Mouse (Mus musculus): ENCODE results near the gene Aldh16a1. TPM values are rescaled to one million over a fixed set of nuclear protein-coding genes. Genes with fewer than 3 reads are reported as not detected.
"Not testable (repeated sequence)": the region's sequence is repeated elsewhere in the genome, so short reads cannot be mapped to it uniquely, and the experiment has no call there.

Aldh16a1 gene
- total RNA-seq, 2 experiments from 2014 or later: 10.3 to 12.7 TPM

DNA sequence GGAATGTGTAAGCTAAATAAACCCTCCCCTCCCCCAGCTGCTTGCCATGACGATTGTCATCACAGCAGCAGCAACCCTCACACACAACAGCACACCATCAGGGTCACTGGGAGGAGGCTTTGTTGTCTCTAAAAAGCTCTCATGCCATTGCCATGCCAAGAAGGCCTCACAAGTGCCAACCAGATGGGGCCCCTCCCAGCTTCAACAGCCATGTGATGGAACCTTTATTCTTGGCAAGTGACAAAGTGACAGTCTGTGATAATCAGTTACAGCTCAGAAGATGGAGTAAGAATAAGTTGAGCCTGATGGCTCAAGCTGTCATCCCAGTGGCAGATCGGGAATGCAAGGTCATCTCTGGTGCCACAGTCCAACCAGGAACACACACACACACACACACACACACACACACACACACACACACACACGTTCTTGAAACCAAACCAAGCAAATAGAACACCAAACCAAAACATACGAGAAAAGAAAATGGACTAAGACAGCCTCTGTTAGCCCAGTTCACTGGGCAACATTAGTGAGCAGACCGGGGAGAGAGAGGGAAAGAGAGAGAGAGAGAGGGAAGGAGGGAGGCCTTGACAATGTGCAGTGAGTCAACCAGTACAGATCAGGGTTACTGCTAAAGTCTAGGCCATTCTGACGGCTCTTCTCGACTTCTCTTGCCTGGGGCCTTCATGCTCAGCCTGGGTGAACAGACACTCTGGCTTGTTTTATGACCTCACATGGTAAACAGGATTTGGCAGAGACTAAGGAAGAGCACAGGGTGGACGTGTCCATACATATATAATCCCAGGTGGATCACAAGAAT lies 14.3 kb downstream of the Aldh16a1 start:
- ATAC-seq (replicated peaks; ENCODE audit: low FRiP score, poor library complexity, severe bottlenecking): no peak

DNA sequence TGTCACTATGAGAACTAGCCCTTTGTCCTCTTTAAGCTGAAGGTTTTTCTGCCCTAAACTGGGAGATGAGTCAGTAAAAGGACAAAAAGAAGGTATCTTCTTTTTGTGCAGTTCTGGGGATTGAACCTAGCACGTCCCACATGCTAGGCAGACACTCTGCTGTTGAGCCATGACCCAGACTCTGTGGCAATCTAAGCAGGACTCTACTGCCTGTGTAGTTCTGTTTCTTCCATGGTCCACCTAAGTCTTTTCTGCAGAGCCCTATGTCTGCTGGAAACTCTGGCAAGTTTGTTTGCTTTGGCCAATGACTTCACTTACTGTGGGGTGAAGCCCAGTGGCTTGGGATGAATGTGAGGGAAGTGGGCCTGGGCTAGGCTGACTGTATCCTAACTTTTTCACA lies 16.0 kb downstream of the Aldh16a1 start:
- no peak for ATAC-seq (replicated peaks; ENCODE audit: low FRiP score, poor library complexity, severe bottlenecking)

DNA sequence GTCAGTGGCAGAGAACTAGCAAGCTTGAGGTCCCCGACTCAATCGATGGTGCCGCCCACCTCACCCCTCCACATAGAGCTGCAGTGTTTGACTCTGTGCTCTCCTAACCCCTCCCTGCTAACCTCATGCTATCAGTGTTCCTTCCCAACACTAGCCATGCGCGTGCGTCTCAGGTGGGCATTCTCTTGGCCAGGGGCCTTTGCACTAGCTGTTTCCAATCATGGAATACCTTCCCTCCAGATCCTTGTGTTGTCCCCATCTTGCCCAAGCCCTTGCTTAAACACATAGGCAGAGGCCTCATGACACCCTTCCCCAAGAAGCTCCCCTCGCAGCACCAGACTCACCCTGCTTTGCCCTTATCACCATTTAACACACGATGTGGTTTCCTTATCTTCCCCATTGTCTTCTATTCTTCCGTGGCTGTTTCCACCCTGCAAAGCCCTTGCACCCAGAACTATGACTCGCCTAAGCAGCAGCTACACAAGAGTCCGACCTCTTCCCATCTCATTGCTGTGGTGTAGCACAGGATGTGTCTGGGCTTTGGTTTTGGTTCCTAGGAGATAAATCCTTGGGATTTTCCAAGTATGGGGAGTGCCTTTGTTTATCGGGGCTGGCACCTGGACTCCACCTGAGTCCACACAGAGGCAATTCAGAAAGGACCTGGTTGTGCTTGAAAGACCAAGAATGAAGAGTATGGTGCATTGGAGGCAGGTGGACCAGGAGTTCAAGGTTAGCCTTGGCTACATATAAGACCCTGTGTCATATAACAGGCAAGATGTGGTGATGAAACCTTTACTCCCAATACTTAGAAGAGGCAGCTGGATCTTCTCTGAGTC lies 17.0 kb downstream of the Aldh16a1 start:
- no peak for ATAC-seq (replicated peaks; ENCODE audit: low FRiP score, poor library complexity, severe bottlenecking)

DNA sequence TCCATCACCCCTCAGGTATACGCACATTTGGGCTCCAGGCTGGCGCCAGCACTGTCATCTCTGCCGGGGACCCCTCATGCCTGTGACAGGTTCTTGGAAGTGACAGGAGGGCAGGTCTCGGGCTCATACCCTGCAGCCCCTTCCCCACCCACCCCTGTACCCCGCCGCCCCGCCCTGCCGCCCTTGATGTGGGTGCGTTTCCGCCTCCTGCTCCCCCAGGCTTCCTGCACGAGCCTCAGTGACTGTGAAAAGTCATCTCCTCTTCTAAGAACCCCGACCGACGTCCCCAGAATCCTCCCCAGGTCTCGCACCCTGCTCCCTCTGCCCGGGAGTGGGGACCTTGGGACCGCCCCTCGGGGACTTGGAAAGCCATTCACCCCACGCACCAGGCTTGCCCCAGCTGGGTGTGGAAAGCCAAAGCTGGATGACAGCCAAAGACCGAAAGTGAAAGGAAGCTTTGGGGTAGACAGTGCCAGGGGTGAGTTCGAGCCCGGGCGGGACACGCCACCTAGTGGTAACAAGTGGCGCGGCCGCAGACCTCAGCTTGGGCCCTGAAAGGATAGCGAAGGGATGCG lies 18.3 kb downstream of the Aldh16a1 start, which contains the start of the genes Gm45713 and Flt3l:
TSS of gene Gm45713 (minus strand) at position 239 of the 575 bp plus-strand sequence.
TSS of gene Flt3l (minus strand) at position 440 of the 575 bp plus-strand sequence.
- ATAC-seq (replicated peaks; ENCODE audit: low FRiP score, poor library complexity, severe bottlenecking): peak; percentile 84

DNA sequence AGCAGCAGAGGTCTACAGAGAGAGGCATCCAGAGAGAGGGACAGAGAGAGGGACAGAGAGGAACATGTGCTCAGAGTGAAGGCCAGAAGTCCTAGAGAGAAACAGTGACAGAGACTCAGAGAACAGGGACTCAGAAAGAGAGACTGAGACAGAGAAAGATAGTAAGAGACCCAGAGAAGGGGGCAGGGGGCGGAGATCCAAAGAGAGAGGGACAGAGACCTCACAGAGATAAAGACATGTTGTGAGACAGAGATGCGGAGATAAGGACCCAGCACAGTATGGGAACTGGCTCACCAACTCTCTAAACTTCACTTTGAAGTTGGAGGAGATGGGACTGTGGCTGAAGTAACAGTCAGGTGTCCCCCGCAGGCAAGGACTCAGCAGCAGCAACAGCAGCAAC lies 19.0 kb downstream of the Aldh16a1 start:
- 0 out of 2 replicates have a peak, but pooled peaks have one; percentile 8 for ATAC-seq (replicated peaks; ENCODE audit: low FRiP score, poor library complexity, severe bottlenecking)

DNA sequence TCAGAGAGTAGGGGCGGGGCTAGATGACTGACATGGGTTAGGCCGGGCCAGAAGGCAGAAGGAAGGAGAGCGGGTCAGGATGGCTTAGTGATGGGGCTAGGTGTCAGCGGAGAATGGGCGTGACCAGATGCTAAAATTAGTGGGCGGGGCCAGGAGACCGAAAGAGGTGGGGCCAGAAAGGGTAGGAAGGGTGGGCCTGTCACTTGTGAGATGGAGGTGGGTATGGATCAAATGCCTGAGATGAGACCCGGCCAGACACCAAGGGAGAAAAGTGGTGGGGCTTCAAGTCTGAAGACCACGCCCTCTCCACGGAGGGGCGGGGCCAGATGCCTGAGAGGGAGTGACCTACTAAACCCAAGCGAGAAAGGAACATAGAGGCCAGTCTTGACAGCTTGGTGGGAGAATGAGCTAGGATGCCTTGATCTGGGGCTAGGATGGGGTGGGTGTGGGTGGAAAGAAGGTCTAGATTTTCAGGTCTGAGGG lies 19.8 kb downstream of the Aldh16a1 start:
- ATAC-seq (replicated peaks; ENCODE audit: low FRiP score, poor library complexity, severe bottlenecking): peak; percentile 44; the same call in 1 of the 2 replicates

DNA sequence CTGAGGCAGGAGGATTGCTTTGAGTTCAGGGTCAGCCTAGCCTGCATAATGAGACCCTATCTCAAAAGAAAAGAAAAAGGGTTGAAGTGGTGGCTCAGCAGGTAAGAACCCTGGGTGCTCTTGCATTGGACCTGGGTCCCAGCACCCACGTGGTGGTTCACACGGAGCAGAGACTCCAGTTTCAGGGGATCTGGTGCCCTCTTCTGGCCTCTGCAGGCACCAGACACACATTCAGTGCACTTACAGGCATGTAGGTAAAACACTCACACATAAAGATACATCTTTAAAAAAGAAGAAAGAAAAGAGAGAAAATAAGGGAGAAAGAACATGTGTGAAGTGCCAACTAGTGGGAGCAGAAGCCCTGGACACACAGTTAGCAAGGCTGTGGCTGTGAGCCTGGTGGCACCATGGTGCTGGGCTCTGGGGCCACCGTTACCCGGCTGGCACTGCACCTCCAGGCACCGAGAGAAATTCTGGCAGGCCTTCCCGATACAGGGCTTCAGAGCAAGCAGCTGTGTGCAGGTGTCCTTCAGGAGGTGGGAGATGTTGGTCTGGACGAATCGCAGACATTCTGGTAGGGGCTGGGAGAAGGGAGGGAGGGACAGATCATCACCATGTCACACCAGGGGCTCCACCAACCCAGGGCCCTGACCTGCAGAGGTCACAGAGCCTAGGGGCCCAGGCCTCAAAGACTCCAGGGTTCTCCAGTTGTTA lies 20.8 kb downstream of the Aldh16a1 start:
- no peak for ATAC-seq (replicated peaks; ENCODE audit: low FRiP score, poor library complexity, severe bottlenecking)

DNA sequence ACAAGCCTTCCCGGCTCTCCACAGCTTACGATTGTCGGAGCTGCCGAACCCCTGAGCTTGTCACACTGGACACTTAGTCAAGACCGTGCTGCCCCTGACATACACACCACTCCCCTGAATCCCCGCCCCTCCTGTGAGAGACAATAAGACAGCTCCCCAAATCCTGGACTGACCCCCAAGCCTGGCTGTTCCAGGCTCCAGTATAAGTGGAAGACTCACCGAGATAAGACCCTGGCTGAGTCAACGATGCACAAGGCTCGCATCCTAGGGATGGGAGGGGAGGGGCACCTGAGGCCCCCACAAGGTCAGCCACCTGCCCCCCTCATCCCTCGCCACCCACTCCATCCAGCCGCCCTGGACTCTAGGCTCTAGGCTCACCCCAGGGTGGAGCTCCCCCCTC lies 22.5 kb downstream of the Aldh16a1 start:
- ATAC-seq (replicated peaks; ENCODE audit: low FRiP score, poor library complexity, severe bottlenecking): no peak

DNA sequence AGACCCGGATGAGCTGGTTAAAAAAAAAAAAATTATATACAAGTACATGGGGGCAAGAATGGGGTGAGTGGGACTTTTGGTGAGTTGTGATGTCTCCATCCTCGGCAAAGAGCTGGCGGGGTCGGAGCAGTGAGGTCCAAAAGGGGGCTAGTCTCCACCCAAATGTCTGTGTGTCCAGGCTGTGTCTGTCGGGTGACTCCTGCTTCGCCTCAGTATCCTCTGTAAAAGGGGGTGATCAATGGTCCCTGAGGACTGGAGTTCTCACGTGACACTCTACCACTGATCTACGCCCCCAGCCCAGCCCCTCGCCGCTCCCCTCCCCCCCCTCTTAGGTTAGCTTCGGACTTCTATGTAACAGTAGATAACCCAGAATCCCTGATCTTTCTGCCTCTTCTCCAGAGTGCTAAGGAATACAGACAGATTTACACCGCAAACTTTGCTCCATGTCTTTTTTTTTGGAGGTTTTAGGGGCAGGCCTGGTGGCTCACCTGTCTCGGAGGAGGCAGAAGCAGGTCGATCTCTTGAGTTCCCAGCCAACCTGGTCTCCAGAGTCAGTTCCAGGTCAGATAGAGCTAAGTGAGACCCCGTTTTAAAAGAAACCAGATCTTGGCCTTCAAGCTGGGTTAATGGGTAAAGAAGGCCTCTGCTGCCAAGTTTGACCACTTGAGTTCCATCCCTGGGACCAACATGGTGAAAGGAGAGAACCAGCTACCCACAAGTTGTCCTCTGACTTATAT lies 24.4 kb downstream of the Aldh16a1 start:
- no peak for ATAC-seq (replicated peaks; ENCODE audit: low FRiP score, poor library complexity, severe bottlenecking)

DNA sequence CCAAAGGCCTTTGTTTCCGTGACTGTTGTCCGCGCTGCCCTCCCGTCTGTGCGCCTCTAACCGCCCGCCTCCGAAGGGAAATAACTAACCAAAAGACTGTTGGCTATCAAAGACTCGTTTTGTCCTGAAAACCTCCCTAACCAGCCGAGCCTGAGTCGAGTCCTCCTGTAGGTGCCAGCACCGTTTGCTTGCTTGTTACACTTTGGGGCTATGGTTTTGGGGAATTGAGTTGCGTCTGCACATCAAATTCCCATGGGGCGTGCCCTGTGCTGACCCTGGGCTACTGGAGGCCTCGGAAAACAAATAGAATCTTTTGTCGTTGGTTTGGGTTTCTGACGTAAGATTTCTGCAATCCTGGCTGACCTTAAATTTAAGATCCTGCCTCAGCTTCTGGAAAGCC lies 25.1 kb downstream of the Aldh16a1 start:
- peak; percentile 7; the same call in 1 of the 2 replicates for ATAC-seq (replicated peaks; ENCODE audit: low FRiP score, poor library complexity, severe bottlenecking)

DNA sequence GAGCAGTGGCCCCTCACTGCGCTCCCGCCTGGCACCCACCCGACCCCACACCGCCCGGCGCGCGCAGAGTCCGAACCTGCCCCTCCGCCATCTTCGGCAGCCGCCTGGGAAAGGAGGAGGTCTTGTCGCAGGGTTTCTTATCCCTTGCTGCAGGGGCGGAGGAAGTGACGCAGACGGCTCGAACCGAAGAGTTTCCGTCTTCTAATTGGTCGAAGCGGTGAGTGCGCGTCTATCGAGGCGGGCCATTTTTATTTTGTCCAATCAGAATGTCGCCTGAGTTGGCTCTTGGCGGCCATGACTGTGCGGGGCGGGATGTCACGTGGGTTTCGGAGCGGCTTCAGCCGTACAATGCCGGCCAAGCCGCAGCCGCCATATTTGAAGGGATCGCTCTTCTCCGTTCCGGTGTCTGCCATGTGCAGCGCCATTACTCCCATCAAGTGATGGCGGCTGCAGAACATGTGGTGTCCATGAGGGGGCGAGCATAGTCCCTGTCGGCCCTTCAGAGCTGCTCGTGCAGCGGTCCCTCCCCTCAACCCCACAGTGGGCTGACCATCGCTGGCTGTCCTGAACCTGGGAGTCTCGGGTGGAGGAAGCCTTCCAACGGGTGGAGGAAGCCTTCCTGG lies 25.6 kb downstream of the Aldh16a1 start, which contains the start of gene Rpl13a:
TSS of gene Rpl13a (minus strand) at position 138 of the 623 bp plus-strand sequence.
- peak; percentile 85 for ATAC-seq (replicated peaks; ENCODE audit: low FRiP score, poor library complexity, severe bottlenecking)

DNA sequence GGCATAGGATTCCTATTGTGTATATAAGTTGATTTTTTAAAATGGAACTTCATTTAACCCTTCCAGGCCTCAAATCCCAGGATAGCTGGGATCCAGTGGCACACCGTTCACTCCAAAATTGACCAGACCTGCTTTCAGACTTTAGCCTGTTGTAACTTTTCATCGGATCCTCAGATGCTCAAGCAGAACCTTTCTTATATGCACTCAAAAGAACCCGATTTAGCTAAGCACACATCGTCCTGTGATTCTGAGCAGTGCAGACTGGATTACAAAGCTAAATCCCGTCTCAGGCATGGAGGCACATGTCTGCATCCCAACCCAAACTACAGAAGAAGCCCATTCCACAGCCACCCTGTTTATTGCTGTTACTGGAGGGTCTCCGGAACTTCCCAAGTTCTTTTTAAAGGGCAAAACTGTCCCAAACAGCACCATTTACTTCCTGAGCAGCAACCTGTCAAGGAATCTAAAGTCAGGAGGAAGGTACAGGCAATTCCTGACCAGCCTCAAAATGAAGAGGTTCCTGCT lies 26.6 kb downstream of the Aldh16a1 start:
- ATAC-seq (replicated peaks; ENCODE audit: low FRiP score, poor library complexity, severe bottlenecking): no peak

DNA sequence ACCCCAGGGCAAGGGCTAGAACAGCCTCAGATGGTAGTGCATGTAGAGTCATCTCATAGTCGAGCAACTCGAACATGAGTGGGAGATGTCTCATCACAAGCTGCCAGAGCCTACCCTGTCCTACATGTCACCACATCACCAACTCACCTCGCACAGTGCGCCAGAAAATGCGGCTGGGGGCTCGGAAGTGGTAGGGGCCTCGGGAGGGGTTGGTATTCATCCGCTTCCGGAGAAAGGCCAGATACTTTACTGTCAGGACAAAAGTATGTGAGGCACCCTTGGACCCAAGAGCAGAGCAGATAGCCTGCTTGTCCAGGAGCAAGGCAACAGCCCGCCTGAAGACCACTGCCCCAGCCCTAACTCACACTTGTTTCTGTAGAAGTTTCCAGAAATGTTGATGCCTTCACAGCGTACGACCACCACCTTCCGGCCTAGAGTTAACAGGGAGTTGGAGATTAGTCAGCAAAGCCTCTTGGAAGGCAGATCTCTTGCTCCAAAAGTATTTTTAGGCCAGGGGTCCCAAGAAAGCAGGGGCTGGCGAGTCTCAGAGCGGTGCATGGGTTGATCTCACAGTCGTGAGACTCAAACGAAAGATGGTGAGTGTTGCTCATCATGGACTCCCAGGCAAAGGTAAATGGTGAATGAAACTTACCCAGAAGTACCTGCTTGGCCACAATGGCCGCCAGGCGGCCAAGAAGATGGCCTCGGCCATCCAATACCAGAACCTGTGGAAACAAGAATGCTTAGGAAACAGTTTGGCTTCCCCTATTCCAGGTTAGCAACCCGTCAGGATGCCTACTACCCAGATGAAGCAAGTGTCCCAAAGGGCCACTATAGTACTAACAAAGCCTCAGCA lies 27.3 kb downstream of the Aldh16a1 start:
- no peak for ATAC-seq (replicated peaks; ENCODE audit: low FRiP score, poor library complexity, severe bottlenecking)

DNA sequence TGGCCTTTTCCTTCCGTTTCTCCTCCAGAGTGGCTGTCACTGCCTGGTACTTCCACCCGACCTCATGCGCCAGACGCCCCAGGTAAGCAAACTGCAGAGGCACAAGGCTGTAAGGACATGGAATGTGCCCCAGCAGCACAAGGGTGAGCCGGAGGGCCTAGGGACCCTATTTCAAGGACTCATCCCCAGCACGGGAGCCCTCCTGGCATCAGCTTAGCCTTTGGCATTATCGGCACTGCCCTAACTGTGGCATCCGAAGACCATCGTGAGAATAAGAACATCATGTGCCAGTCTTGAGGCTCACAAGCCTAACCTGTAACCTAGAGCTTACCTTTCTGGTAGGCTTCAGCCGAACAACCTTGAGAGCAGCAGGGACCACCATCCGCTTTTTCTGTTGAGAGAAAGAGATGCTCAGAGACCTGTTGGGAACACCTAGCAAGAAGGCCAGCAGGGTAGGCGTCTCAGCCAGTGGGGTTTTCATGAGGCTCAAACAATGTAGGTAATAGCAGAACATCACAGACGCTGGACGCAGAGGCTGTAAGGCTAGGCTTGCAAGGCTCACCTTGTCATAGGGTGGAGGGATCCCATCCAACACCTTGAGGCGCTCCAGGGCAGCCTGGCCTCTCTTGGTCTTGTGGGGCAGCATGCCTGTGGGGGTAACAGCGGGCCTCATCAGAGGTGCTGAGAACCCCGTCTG lies 28.1 kb downstream of the Aldh16a1 start:
- ATAC-seq (replicated peaks; ENCODE audit: low FRiP score, poor library complexity, severe bottlenecking): no peak

DNA sequence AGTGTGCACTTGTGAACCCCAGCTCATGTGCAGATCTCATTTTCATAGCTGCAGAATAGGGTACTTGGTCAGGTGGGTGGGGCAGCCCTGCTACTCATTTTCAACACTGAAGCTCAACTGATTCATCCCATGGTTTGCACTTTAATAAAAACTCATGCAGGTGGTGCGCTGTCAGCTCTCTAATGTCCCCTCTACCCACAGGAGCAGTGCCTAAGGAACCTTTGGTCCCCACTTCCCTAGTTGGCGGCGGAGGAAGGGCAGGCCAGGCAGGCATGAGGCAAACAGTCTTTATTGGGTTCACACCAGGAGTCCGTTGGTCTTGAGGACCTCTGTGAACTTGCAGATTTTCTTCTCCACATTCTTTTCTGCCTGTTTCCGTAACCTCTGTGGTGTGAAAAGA lies 28.7 kb downstream of the Aldh16a1 start:
- ATAC-seq (replicated peaks; ENCODE audit: low FRiP score, poor library complexity, severe bottlenecking): not testable (repeated sequence)

DNA sequence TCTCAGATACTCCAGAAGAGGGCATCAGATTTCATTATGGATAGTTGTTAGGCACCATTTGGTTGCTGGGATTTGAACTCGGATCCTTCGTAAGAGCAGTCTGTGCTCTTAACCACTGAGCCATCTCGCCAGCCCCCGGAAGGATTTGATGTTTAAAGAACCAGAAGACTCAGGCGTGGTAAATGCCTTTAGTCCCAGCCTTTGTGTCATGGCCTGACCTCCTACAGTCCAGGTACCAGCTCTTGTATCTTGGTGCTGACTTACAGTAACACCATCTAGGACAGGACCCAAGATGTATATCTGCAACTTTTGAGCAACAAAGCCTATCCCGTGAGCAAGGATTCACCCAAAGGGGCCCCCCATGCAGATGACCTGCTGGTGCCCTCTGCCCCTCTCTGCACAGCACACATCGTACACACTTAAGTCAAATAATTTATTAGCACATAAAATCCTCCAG lies 29.2 kb downstream of the Aldh16a1 start:
- ATAC-seq (replicated peaks; ENCODE audit: low FRiP score, poor library complexity, severe bottlenecking): no peak

Data from erythroblast, adult 5-6 weeks (primary cell).